Mouse (Mus musculus) midbrain, postnatal 0 days (tissue): ENCODE measurements around the gene Fmo5. TPM values are rescaled to one million over a fixed set of nuclear protein-coding genes. Genes with fewer than 3 reads are reported as not detected.
A peak's percentile ranks its signal among the peaks of the same experiment; 100 is the strongest.

Experiments used
- ATAC-seq: fragments of 200-750 bp; cut with Nextera tagmentation; 2 replicates; pipeline ENCODE4 v1.8.0; 2017; ENCODE audit warnings: moderate number of reproducible peaks, mild to moderate bottlenecking, moderate TSS enrichment, moderate library complexity; ENCODE audit not compliant: low FRiP score
- DNase-seq: peaks from one replicate; pipeline ENCODE4 v3.0.0-alpha.2; 2015; ENCODE audit warnings: low spot score
- H3K27ac ChIP-seq: fragments of 300-500 bp; sonication (generic); 2 replicates; pipeline ENCODE4 v1.5.1; 2014; ENCODE audit warnings: low read depth, mild to moderate bottlenecking, low read length, mixed read lengths
- H3K27me3 ChIP-seq: fragments of 300-500 bp; sonication (generic); 2 replicates; pipeline ENCODE4 v1.6.1; 2014; ENCODE audit warnings: low read length, control low read depth, mixed read lengths; ENCODE audit not compliant: insufficient read depth
- H3K36me3 ChIP-seq: fragments of 300-500 bp; sonication (generic); 2 replicates; pipeline ENCODE4 v1.6.1; 2014; ENCODE audit warnings: low read length, control low read depth, mixed read lengths; ENCODE audit not compliant: insufficient read depth
- H3K4me1 ChIP-seq: fragments of 300-500 bp; sonication (generic); 2 replicates; pipeline ENCODE4 v1.6.1; 2014; ENCODE audit warnings: mild to moderate bottlenecking, control low read depth, antibody characterized with exemption, low read length, mixed read lengths; ENCODE audit not compliant: insufficient read depth
- H3K4me2 ChIP-seq: fragments of 300-500 bp; sonication (generic); 2 replicates; pipeline ENCODE4 v1.6.1; 2014; ENCODE audit warnings: low read depth, mild to moderate bottlenecking, low read length, mixed read lengths; ENCODE audit not compliant: poor library complexity, severe bottlenecking
- H3K4me3 ChIP-seq: fragments of 300-500 bp; sonication (generic); 2 replicates; pipeline ENCODE4 v1.5.1; 2014; ENCODE audit warnings: low read depth, mild to moderate bottlenecking, low read length, moderate library complexity
- H3K9ac ChIP-seq: fragments of 300-500 bp; sonication (generic); replicated peaks from 2 replicates; pipeline ENCODE4 v1.6.1; 2014; ENCODE audit warnings: mild to moderate bottlenecking, low read length, moderate library complexity, mixed read lengths; ENCODE audit not compliant: poor library complexity, severe bottlenecking
- H3K9me3 ChIP-seq: fragments of 300-500 bp; sonication (generic); 2 replicates; pipeline ENCODE4 v1.6.1; 2016; ENCODE audit warnings: low read length, control low read depth
- CTCF ChIP-seq: IDR thresholded peaks from 2 replicates; pipeline ENCODE4 v1.5.1; 2016; ENCODE audit warnings: antibody characterized with exemption, mild to moderate bottlenecking
- WGBS: fragments of 180-500 bp; shearing (Covaris S2); extraction: QIAGEN DNeasy Blood & Tissue Kit; methylation state at CpG from one replicate; pipeline ENCODE4 v1.1.7; 2014; 5-methylcytosine and 5-hydroxymethylcytosine counted together
- polyA plus RNA-seq: library from polyadenylated mRNA; unstranded; fragments of >200 nt; fragmentation: Nextera tagmentation; extraction: Ambion mirVana; gene quantifications from 2 replicates; pipeline ENCODE4 v1.2.1, GENCODE M21; 2015
- total RNA-seq: library from RNA; depleted of rRNA; stranded (reverse); fragments of >200 nt; gene quantifications from 2 replicates; pipeline ENCODE4 v1.2.3, GENCODE M21; 2014

The Fmo5 gene
- total and polyA plus RNA-seq, 2 experiments from 2014 or later, result 0.38 to 0.60 TPM

DNA sequence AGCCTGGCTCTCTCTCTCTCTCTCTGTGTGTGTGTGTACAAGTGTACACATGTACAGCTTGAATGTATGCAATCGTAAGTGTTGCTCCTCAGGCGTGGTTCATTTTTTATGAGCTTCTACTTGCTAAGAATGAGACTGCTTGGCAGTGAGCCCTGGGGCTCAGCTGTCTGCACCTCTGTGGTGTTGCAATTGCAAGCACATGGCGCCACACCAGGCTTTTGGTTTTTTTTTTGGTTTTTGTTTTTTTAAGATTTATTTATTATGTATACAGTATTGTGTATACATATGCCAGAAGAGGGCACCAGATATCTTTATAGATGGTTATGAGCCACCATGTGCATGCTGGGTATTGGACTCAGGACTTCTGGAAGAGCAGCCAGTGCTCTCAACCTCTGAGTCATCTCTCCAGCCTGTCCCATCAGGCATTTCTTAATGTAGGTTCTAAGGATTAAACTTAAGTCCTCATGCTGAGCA is 5.7 kb downstream of the Fmo5 start:
- H3K27me3 ChIP-seq, result no peaks in the 10 kb centered on the region
- no peaks in the 10 kb centered on the region for H3K4me1 ChIP-seq
- no peak for TF ChIP-seq CTCF
- peak; percentile 21 for DNase-seq
- no peak overlapping the region for H3K4me2 ChIP-seq
- no peak overlapping the region for H3K9ac ChIP-seq
- H3K36me3 ChIP-seq, result no peaks in the 10 kb centered on the region
- H3K9me3 ChIP-seq, result no peaks in the 10 kb centered on the region
- no peak for ATAC-seq
- no peak overlapping the region for H3K27ac ChIP-seq
- H3K4me3 ChIP-seq, result no peak overlapping the region
- 78% methylated on average over 3 of the region's 3 CpGs for WGBS

DNA sequence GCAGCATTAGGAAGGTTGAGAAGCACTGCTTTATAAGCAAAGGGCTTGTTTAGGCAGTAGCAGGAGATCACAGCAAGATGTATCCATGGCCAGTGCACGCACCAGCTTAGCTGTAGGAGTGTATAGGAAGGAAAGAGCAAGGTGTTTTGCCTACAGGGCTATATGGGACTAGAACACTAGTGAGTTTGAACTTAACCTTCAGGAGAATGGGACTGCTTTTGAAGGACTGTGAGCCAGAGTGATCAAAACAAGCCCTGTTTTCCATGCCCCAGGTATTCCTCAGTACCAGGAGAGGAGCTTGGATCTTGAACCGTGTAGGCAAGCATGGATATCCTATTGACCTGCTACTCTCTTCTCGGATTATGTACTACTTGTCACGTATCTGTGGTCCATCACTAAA is 12.8 kb downstream of the Fmo5 start:
- ATAC-seq (no peak), DNase-seq (no peak)
- Histone ChIP-seq H3K27me3 (no peaks in the 10 kb centered on the region), H3K4me3 (no peak overlapping the region), H3K4me2 (no peak overlapping the region), H3K4me1 (no peaks in the 10 kb centered on the region), H3K9ac (no peak overlapping the region), H3K27ac (no peak overlapping the region), H3K9me3 (no peaks in the 10 kb centered on the region), H3K36me3 (no peaks in the 10 kb centered on the region)
- WGBS, result 91% methylated on average over 4 of the region's 4 CpGs
- TF ChIP-seq CTCF, result no peak

DNA sequence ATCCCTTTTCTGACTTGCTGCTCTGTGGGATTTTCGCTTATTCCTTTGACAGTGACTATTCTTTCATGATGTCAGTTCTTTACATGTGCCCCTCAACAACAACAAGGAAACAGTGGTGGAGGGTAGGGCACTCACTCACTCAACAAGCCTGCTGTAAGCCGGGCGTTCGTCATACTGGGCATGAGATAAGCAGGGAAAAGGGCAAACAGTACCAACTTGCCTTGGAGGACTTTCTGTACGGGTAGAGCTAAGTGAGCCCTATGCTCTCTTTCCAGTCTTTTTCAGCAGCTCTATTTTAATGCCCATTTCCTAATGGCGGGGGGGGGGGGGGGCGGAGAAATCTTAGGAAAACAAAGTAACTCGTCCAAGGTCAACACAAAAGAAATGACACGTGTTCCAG is 13.4 kb downstream of the Fmo5 start:
- Histone ChIP-seq H3K36me3 (no peaks in the 10 kb centered on the region), H3K4me2 (no peak overlapping the region), H3K27ac (no peak overlapping the region), H3K9ac (no peak overlapping the region), H3K27me3 (no peaks in the 10 kb centered on the region), H3K4me3 (no peak overlapping the region), H3K9me3 (no peaks in the 10 kb centered on the region), H3K4me1 (no peaks in the 10 kb centered on the region)
- WGBS, result 89% methylated on average over 8 of the region's 9 CpGs
- no peak for ATAC-seq
- TF ChIP-seq CTCF, result no peak
- DNase-seq, result no peak

DNA sequence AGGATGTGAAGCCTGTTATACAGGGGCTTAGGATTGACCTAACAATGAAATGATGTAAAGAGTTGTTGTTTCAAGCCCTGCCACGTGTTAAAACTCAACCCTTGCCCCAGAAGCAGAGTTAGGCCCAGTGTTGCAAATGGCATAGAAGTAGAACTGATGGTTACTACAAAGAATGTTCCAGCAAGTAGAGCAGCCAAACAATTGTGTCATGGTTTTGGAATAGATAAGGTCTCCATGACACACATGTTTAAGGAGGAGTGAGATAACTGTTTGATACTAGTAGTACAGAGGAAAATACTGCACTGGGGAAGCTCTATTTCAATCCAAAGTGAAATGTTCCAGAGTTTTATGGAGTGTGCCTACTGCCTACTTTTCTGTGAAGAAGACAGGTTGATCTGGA is 19.9 kb downstream of the Fmo5 start:
- H3K4me1 ChIP-seq, result no peaks in the 10 kb centered on the region
- H3K27me3 ChIP-seq, result no peaks in the 10 kb centered on the region
- WGBS, result 44% methylated on average over 1 of the region's 1 CpGs
- TF ChIP-seq CTCF, result no peak
- H3K4me3 ChIP-seq, result no peak overlapping the region
- H3K36me3 ChIP-seq, result no peaks in the 10 kb centered on the region
- DNase-seq (no peak), ATAC-seq (no peak)
- H3K27ac ChIP-seq, result no peak overlapping the region
- no peak overlapping the region for H3K9ac ChIP-seq
- no peak overlapping the region for H3K4me2 ChIP-seq
- no peaks in the 10 kb centered on the region for H3K9me3 ChIP-seq

DNA sequence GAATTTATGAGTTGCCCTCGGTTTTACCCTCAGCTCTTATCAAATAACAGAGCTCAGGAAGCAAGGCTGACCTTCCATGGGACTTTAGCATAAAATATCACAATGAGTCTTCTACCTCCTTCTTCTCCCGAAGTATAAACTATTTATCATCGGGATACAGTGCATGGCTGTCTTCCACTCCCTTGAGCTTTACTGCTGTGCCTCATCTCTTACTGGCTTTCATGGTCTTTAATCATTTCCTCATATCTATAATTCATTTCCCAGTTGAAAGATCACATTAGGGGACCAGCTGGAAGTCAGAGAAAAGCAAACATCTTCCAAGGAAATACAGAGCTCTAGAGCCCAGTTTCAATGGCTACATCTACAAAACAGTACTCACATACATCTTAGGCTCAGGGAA is 20.4 kb downstream of the Fmo5 start:
- ATAC-seq, result no peak
- H3K27me3 ChIP-seq, result no peaks in the 10 kb centered on the region
- H3K4me3 ChIP-seq, result no peak overlapping the region
- H3K4me2 ChIP-seq, result no peak overlapping the region
- no peak for DNase-seq
- no peaks in the 10 kb centered on the region for H3K4me1 ChIP-seq
- no peaks in the 10 kb centered on the region for H3K36me3 ChIP-seq
- 80% methylated on average over 3 of the region's 3 CpGs for WGBS
- TF ChIP-seq CTCF, result no peak
- no peaks in the 10 kb centered on the region for H3K9me3 ChIP-seq
- H3K27ac ChIP-seq, result no peak overlapping the region
- H3K9ac ChIP-seq, result no peak overlapping the region

DNA sequence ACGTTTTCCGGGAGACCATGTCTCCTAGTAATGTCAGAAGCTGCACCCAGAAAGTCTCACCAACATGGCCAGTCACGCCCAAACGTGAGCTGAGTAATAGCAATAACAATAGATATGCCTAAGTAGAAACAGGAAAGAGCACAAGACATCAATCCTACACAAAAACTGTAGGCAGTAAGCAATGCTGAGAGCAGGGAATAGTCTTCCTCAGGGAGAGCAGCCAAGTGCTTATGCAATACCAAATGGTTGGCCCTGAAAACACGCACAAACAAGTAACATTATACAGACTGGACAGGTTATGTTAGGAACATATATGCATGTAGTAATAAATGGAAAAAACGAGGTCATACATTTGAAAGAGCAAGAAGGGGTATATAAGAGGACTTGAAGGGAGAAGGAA is 20.9 kb downstream of the Fmo5 start:
- 84% methylated on average over 6 of the region's 6 CpGs for WGBS
- Histone ChIP-seq H3K27me3 (no peaks in the 10 kb centered on the region), H3K9ac (no peak overlapping the region), H3K4me3 (no peak overlapping the region), H3K9me3 (no peaks in the 10 kb centered on the region), H3K36me3 (no peaks in the 10 kb centered on the region), H3K4me1 (no peaks in the 10 kb centered on the region), H3K4me2 (no peak overlapping the region), H3K27ac (no peak overlapping the region)
- DNase-seq, result no peak
- ATAC-seq, result no peak
- no peak for TF ChIP-seq CTCF
